Mouse (Mus musculus) intestine, embryonic 16.5 days (tissue): ENCODE data around the gene Il12rb1. TPM values are rescaled to one million over a fixed set of nuclear protein-coding genes. Genes with fewer than 3 reads are reported as not detected.

Experiments used
- ATAC-seq: fragments of 200-750 bp; cut with Nextera tagmentation; 2 replicates; pipeline ENCODE4 v1.8.0; 2017; ENCODE audit warnings: moderate TSS enrichment, moderate library complexity
- H3K27ac ChIP-seq: fragments of 300-500 bp; sonication (generic); 2 replicates; pipeline ENCODE4 v1.5.1; 2014; ENCODE audit warnings: mild to moderate bottlenecking, low read length
- H3K27me3 ChIP-seq: fragments of 300-500 bp; sonication (generic); replicated peaks from 2 replicates; pipeline ENCODE4 v1.6.1; 2014; ENCODE audit warnings: low read length, control low read depth, mixed read lengths; ENCODE audit not compliant: control insufficient read depth, insufficient read depth
- H3K36me3 ChIP-seq: fragments of 300-500 bp; sonication (generic); 2 replicates; pipeline ENCODE4 v1.6.1; 2014; ENCODE audit warnings: low read length, control low read depth; ENCODE audit not compliant: control insufficient read depth, insufficient read depth
- H3K4me1 ChIP-seq: fragments of 300-500 bp; sonication (generic); 2 replicates; pipeline ENCODE4 v1.6.1; 2014; ENCODE audit warnings: low read length, control low read depth, mixed read lengths; ENCODE audit not compliant: control insufficient read depth, insufficient read depth
- H3K4me2 ChIP-seq: fragments of 300-500 bp; sonication (generic); 2 replicates; pipeline ENCODE4 v1.6.1; 2014; ENCODE audit warnings: low read depth, low read length, control low read depth
- H3K4me3 ChIP-seq: fragments of 300-500 bp; sonication (generic); 2 replicates; pipeline ENCODE4 v1.5.1; 2014; ENCODE audit warnings: mild to moderate bottlenecking, low read length
- H3K9ac ChIP-seq: fragments of 300-500 bp; sonication (generic); 2 replicates; pipeline ENCODE4 v1.6.1; 2014; ENCODE audit warnings: low read depth, low read length
- H3K9me3 ChIP-seq: fragments of 300-500 bp; sonication (generic); 2 replicates; pipeline ENCODE4 v1.6.1; 2016; ENCODE audit warnings: low read length, control low read depth; ENCODE audit not compliant: control insufficient read depth
- WGBS: fragments of 180-500 bp; shearing (Covaris S2); extraction: QIAGEN DNeasy Blood & Tissue Kit; methylation state at CpG from one replicate; pipeline ENCODE4 v1.1.7; 2014; 5-methylcytosine and 5-hydroxymethylcytosine counted together
- polyA plus RNA-seq: library from polyadenylated mRNA; unstranded; fragments of >200 nt; fragmentation: Nextera tagmentation; extraction: Ambion mirVana; gene quantifications from 2 replicates; pipeline ENCODE4 v1.2.1, GENCODE M21; 2015

Gene Il12rb1
- polyA plus RNA-seq, 1 experiment from 2014 or later = 0.34 TPM

GRCm38 (mm10) chr8:70841147-70842072, 33.2 kb downstream of the Il12rb1 start:
- H3K4me3 ChIP-seq = peak overlapping the region; percentile 11; the same call in 1 of the 2 replicates
- H3K9me3 ChIP-seq = no peaks in the 10 kb centered on the region
- H3K27me3 ChIP-seq = no peaks in the 10 kb centered on the region; the same call in 1 of the 2 replicates
- peaks cover 18% of the 10 kb centered on the region for H3K4me1 ChIP-seq
- H3K4me2 ChIP-seq = peak overlapping the region; percentile 43; the same call in 1 of the 2 replicates
- peak overlapping the region; percentile 92 for H3K27ac ChIP-seq
- peak; percentile 6 for ATAC-seq
- H3K9ac ChIP-seq = peak overlapping the region; percentile 43; the same call in 1 of the 2 replicates
- H3K36me3 ChIP-seq = no peaks in the 10 kb centered on the region
- 26% methylated on average over 22 of the region's 22 CpGs for WGBS

GRCm38 (mm10) chr8:70842484-70842883, 34.2 kb downstream of the Il12rb1 start:
- WGBS = 64% methylated on average over 25 of the region's 25 CpGs
- H3K9ac ChIP-seq = no peak overlapping the region
- peaks cover 18% of the 10 kb centered on the region for H3K4me1 ChIP-seq
- H3K4me2 ChIP-seq = no peak overlapping the region
- no peaks in the 10 kb centered on the region; the same call in 1 of the 2 replicates for H3K27me3 ChIP-seq
- no peaks in the 10 kb centered on the region for H3K36me3 ChIP-seq
- ATAC-seq = no peak
- H3K9me3 ChIP-seq = no peaks in the 10 kb centered on the region
- H3K4me3 ChIP-seq = no peak overlapping the region
- no peak overlapping the region for H3K27ac ChIP-seq

- no peak overlapping the region for H3K27ac ChIP-seq
- 80% methylated on average over 5 of the region's 5 CpGs for WGBS
These were observed 35.0 kb downstream of the Il12rb1 start for GRCm38 (mm10) chr8:70843214-70843773.

GRCm38 (mm10) chr8:70843941-70844340, 35.7 kb downstream of the Il12rb1 start:
- Histone ChIP-seq H3K4me1 (peaks cover 14% of the 10 kb centered on the region), H3K9me3 (no peaks in the 10 kb centered on the region), H3K4me2 (no peak overlapping the region), H3K4me3 (no peak overlapping the region), H3K27ac (no peak overlapping the region), H3K9ac (no peak overlapping the region), H3K27me3 (peaks cover 2% of the 10 kb centered on the region; the same call in 1 of the 2 replicates), H3K36me3 (no peaks in the 10 kb centered on the region)
- WGBS = 88% methylated on average over 8 of the region's 8 CpGs
- ATAC-seq = no peak

More at GRCm38 (mm10) chr8:70843214-70843773, 35.0 kb downstream of the Il12rb1 start:
- Histone ChIP-seq H3K36me3 (no peaks in the 10 kb centered on the region), H3K9ac (no peak overlapping the region), H3K27me3 (no peaks in the 10 kb centered on the region; the same call in 1 of the 2 replicates), H3K9me3 (no peaks in the 10 kb centered on the region), H3K4me3 (no peak overlapping the region), H3K4me1 (peaks cover 18% of the 10 kb centered on the region), H3K4me2 (no peak overlapping the region)
- no peak for ATAC-seq

- ATAC-seq = no peak
- Histone ChIP-seq H3K4me3 (no peak overlapping the region), H3K36me3 (no peaks in the 10 kb centered on the region), H3K27me3 (peaks cover 2% of the 10 kb centered on the region; the same call in 1 of the 2 replicates), H3K4me1 (peaks cover 14% of the 10 kb centered on the region), H3K27ac (no peak overlapping the region), H3K9ac (no peak overlapping the region), H3K9me3 (no peaks in the 10 kb centered on the region), H3K4me2 (no peak overlapping the region)
- whole genome bisulfite sequencing = 4% methylated on average over 6 of the region's 6 CpGs
These were observed 36.3 kb downstream of the Il12rb1 start for GRCm38 (mm10) chr8:70844523-70844922.

- ATAC-seq = no peak
- H3K27me3 ChIP-seq = peaks cover 2% of the 10 kb centered on the region; the same call in 1 of the 2 replicates
- H3K4me1 ChIP-seq = peaks cover 13% of the 10 kb centered on the region
- no peak overlapping the region for H3K27ac ChIP-seq
- H3K4me2 ChIP-seq = no peak overlapping the region
- no peak overlapping the region for H3K9ac ChIP-seq
- no peak overlapping the region for H3K4me3 ChIP-seq
- 48% methylated on average over 5 of the region's 5 CpGs for WGBS
- H3K36me3 ChIP-seq = no peaks in the 10 kb centered on the region
- H3K9me3 ChIP-seq = no peaks in the 10 kb centered on the region
These were observed 36.9 kb downstream of the Il12rb1 start for GRCm38 (mm10) chr8:70845108-70845507.

- ATAC-seq = no peak
- peaks cover 2% of the 10 kb centered on the region; the same call in 1 of the 2 replicates for H3K27me3 ChIP-seq
- H3K36me3 ChIP-seq = no peaks in the 10 kb centered on the region
- H3K9ac ChIP-seq = peak overlapping the region; percentile 11; the same call in 1 of the 2 replicates
- H3K4me2 ChIP-seq = no peak overlapping the region
- no peak overlapping the region for H3K27ac ChIP-seq
- peaks cover 2% of the 10 kb centered on the region; the same call in 1 of the 2 replicates for H3K4me1 ChIP-seq
- WGBS = 56% methylated on average over 15 of the region's 15 CpGs
- no peak overlapping the region for H3K4me3 ChIP-seq
- H3K9me3 ChIP-seq = no peaks in the 10 kb centered on the region
These were observed 38.3 kb downstream of the Il12rb1 start for GRCm38 (mm10) chr8:70846371-70847154.

- Histone ChIP-seq H3K9me3 (no peaks in the 10 kb centered on the region), H3K4me1 (peaks cover 5% of the 10 kb centered on the region), H3K27me3 (0 out of 2 replicates have a peak, but pooled peaks cover 2% of the 10 kb centered on the region), H3K27ac (no peak overlapping the region), H3K9ac (no peak overlapping the region), H3K4me2 (no peak overlapping the region), H3K36me3 (no peaks in the 10 kb centered on the region), H3K4me3 (no peak overlapping the region)
- ATAC-seq = no peak
- 85% methylated on average over 3 of the region's 3 CpGs for WGBS
These were observed 41.2 kb downstream of the Il12rb1 start for GRCm38 (mm10) chr8:70849333-70849990.
